Mouse (Mus musculus): ENCODE results near the gene Eif2ak4. TPM values are rescaled to one million over a fixed set of nuclear protein-coding genes. Genes with fewer than 3 reads are reported as not detected.

Gene Eif2ak4
- polyA plus RNA-seq, 1 experiment from 2014 or later: 7.5 TPM

- Histone ChIP-seq H3K4me2 (replicated peaks) (no peak overlapping the region), H3K9ac (replicated peaks) (no peak overlapping the region)
- WGBS: 52% methylated on average over 13 of the region's 13 CpGs
Observed at GRCm38 (mm10) chr2:118445696-118446674, 57.6 kb downstream of the Eif2ak4 start.

GRCm38 (mm10) chr2:118448181-118448580 lies 59.8 kb downstream of the Eif2ak4 start:
- Histone ChIP-seq H3K4me3 (replicated peaks) (no peak overlapping the region), H3K36me3 (peaks cover 30% of the 10 kb centered on the region), H3K4me1 (replicated peaks) (peaks cover 11% of the 10 kb centered on the region), H3K9ac (replicated peaks) (no peak overlapping the region), H3K27ac (no peak overlapping the region), H3K27me3 (no peaks in the 10 kb centered on the region), H3K4me2 (replicated peaks) (no peak overlapping the region), H3K9me3 (no peaks in the 10 kb centered on the region)
- 77% methylated on average over 12 of the region's 12 CpGs for WGBS
- no peak for ATAC-seq

More at GRCm38 (mm10) chr2:118445696-118446674, 57.6 kb downstream of the Eif2ak4 start:
- Histone ChIP-seq H3K36me3 (peaks cover 25% of the 10 kb centered on the region), H3K27ac (0 out of 2 replicates have a peak overlapping the region, but pooled peaks have one; percentile 17), H3K9me3 (no peaks in the 10 kb centered on the region), H3K27me3 (no peaks in the 10 kb centered on the region), H3K4me3 (replicated peaks) (no peak overlapping the region), H3K4me1 (replicated peaks) (peaks cover 11% of the 10 kb centered on the region)
- peak; percentile 66; the same call in 1 of the 2 replicates for ATAC-seq

GRCm38 (mm10) chr2:118451056-118451455 lies 62.6 kb downstream of the Eif2ak4 start:
- WGBS: 94% methylated on average over 6 of the region's 6 CpGs
- no peak overlapping the region for H3K4me3 ChIP-seq (replicated peaks)
- H3K27me3 ChIP-seq: no peaks in the 10 kb centered on the region
- no peak overlapping the region for H3K4me2 ChIP-seq (replicated peaks)
- no peak overlapping the region for H3K9ac ChIP-seq (replicated peaks)
- peaks cover 25% of the 10 kb centered on the region for H3K36me3 ChIP-seq
- no peak for ATAC-seq
- peaks cover 3% of the 10 kb centered on the region for H3K4me1 ChIP-seq (replicated peaks)
- H3K27ac ChIP-seq: no peak overlapping the region
- H3K9me3 ChIP-seq: no peaks in the 10 kb centered on the region

- H3K4me1 ChIP-seq (replicated peaks): peaks cover 13% of the 10 kb centered on the region; the same call in 1 of the 2 replicates
- no peaks in the 10 kb centered on the region for H3K9me3 ChIP-seq
- no peak for ATAC-seq
- WGBS: 81% methylated on average over 3 of the region's 3 CpGs
- peak overlapping the region; percentile 80; the same call in 1 of the 2 replicates for H3K27ac ChIP-seq
- H3K4me2 ChIP-seq (replicated peaks): no peak overlapping the region
- H3K9ac ChIP-seq (replicated peaks): no peak overlapping the region
- H3K27me3 ChIP-seq: no peaks in the 10 kb centered on the region
- H3K36me3 ChIP-seq: peaks cover 23% of the 10 kb centered on the region
- no peak overlapping the region for H3K4me3 ChIP-seq (replicated peaks)
Observed at GRCm38 (mm10) chr2:118457029-118457428, 68.6 kb downstream of the Eif2ak4 start.

GRCm38 (mm10) chr2:118457463-118458261 lies 69.2 kb downstream of the Eif2ak4 start:
- WGBS: 62% methylated on average over 13 of the region's 13 CpGs
- ATAC-seq: peak; percentile 92
- no peak overlapping the region for H3K9ac ChIP-seq (replicated peaks)

GRCm38 (mm10) chr2:118461480-118462165 lies 73.2 kb downstream of the Eif2ak4 start:
- no peak for ATAC-seq
- no peak overlapping the region for H3K4me2 ChIP-seq (replicated peaks)
- no peak overlapping the region for H3K9ac ChIP-seq (replicated peaks)
- 0 out of 2 replicates have a peak overlapping the region, but pooled peaks have one; percentile 7 for H3K27ac ChIP-seq
- H3K4me3 ChIP-seq (replicated peaks): no peak overlapping the region
- no peaks in the 10 kb centered on the region for H3K27me3 ChIP-seq
- H3K36me3 ChIP-seq: peaks cover 45% of the 10 kb centered on the region
- no peaks in the 10 kb centered on the region for H3K9me3 ChIP-seq
- WGBS: 77% methylated on average over 16 of the region's 16 CpGs
- peaks cover 13% of the 10 kb centered on the region; the same call in 1 of the 2 replicates for H3K4me1 ChIP-seq (replicated peaks)

More at GRCm38 (mm10) chr2:118457463-118458261, 69.2 kb downstream of the Eif2ak4 start:
- H3K4me3 ChIP-seq (replicated peaks): no peak overlapping the region
- H3K36me3 ChIP-seq: peaks cover 29% of the 10 kb centered on the region
- no peak overlapping the region for H3K4me2 ChIP-seq (replicated peaks)
- peak overlapping the region; percentile 80 for H3K27ac ChIP-seq
- no peaks in the 10 kb centered on the region for H3K27me3 ChIP-seq
- no peaks in the 10 kb centered on the region for H3K9me3 ChIP-seq
- H3K4me1 ChIP-seq (replicated peaks): peaks cover 13% of the 10 kb centered on the region; the same call in 1 of the 2 replicates

GRCm38 (mm10) chr2:118463480-118463879 lies 75.1 kb downstream of the Eif2ak4 start:
- H3K9me3 ChIP-seq: no peaks in the 10 kb centered on the region
- H3K27me3 ChIP-seq: no peaks in the 10 kb centered on the region
- no peak overlapping the region for H3K4me3 ChIP-seq (replicated peaks)
- H3K36me3 ChIP-seq: peaks cover 59% of the 10 kb centered on the region
- no peak overlapping the region for H3K4me2 ChIP-seq (replicated peaks)
- no peak overlapping the region for H3K27ac ChIP-seq
- H3K9ac ChIP-seq (replicated peaks): no peak overlapping the region
- no peaks in the 10 kb centered on the region for H3K4me1 ChIP-seq (replicated peaks)
- no peak for ATAC-seq
- WGBS: 91% methylated on average over 5 of the region's 5 CpGs

GRCm38 (mm10) chr2:118464450-118464849 lies 76.0 kb downstream of the Eif2ak4 start:
- ATAC-seq: no peak
- H3K27ac ChIP-seq: no peak overlapping the region
- H3K36me3 ChIP-seq: peaks cover 63% of the 10 kb centered on the region
- H3K27me3 ChIP-seq: no peaks in the 10 kb centered on the region
- WGBS: 87% methylated on average over 3 of the region's 3 CpGs
- H3K4me3 ChIP-seq (replicated peaks): no peak overlapping the region
- H3K4me2 ChIP-seq (replicated peaks): no peak overlapping the region
- H3K9me3 ChIP-seq: no peaks in the 10 kb centered on the region
- no peak overlapping the region for H3K9ac ChIP-seq (replicated peaks)
- H3K4me1 ChIP-seq (replicated peaks): no peaks in the 10 kb centered on the region

GRCm38 (mm10) chr2:118465894-118466293 lies 77.5 kb downstream of the Eif2ak4 start:
- no peaks in the 10 kb centered on the region for H3K9me3 ChIP-seq
- no peak overlapping the region for H3K4me3 ChIP-seq (replicated peaks)
- H3K4me2 ChIP-seq (replicated peaks): no peak overlapping the region
- no peaks in the 10 kb centered on the region for H3K27me3 ChIP-seq
- H3K27ac ChIP-seq: no peak overlapping the region
- WGBS: 83% methylated on average over 2 of the region's 2 CpGs
- peaks cover 77% of the 10 kb centered on the region for H3K36me3 ChIP-seq
- H3K4me1 ChIP-seq (replicated peaks): no peaks in the 10 kb centered on the region
- H3K9ac ChIP-seq (replicated peaks): no peak overlapping the region
- no peak for ATAC-seq

GRCm38 (mm10) chr2:118466601-118467000 lies 78.2 kb downstream of the Eif2ak4 start:
- no peaks in the 10 kb centered on the region for H3K27me3 ChIP-seq
- H3K9me3 ChIP-seq: no peaks in the 10 kb centered on the region
- H3K4me1 ChIP-seq (replicated peaks): no peaks in the 10 kb centered on the region
- no peak overlapping the region for H3K9ac ChIP-seq (replicated peaks)
- peaks cover 77% of the 10 kb centered on the region for H3K36me3 ChIP-seq
- H3K4me2 ChIP-seq (replicated peaks): no peak overlapping the region
- no peak for ATAC-seq
- H3K4me3 ChIP-seq (replicated peaks): no peak overlapping the region
- no peak overlapping the region for H3K27ac ChIP-seq
- 71% methylated on average over 1 of the region's 1 CpGs for WGBS

GRCm38 (mm10) chr2:118468354-118468753 lies 79.9 kb downstream of the Eif2ak4 start:
- H3K4me2 ChIP-seq (replicated peaks): no peak overlapping the region
- H3K9me3 ChIP-seq: no peaks in the 10 kb centered on the region
- H3K9ac ChIP-seq (replicated peaks): no peak overlapping the region
- peaks cover 77% of the 10 kb centered on the region for H3K36me3 ChIP-seq
- no peak overlapping the region for H3K27ac ChIP-seq
- no peak overlapping the region for H3K4me3 ChIP-seq (replicated peaks)
- no peak for ATAC-seq
- no peaks in the 10 kb centered on the region for H3K27me3 ChIP-seq
- no peaks in the 10 kb centered on the region for H3K4me1 ChIP-seq (replicated peaks)
